Mouse (Mus musculus): ENCODE measurements at regions not wholly inside any gene's neighbourhood (a gene's known extent, or its start where the extent isn't known, plus 50 kb on each side); places are given as distances from the start of the nearest gene placed in this dataset.

GRCm38 (mm10) chr6:100517662-100518061, 153.3 kb downstream of the Shq1 start:
- no peak for DNase-seq

GRCm38 (mm10) chr6:100512676-100513075, 158.3 kb downstream of the Shq1 start:
- peak; percentile 53 to 58 for DNase-seq

GRCm38 (mm10) chr6:100510676-100511075, 160.3 kb downstream of the Shq1 start:
- DNase-seq: no peak

- no peak for DNase-seq
Observed at GRCm38 (mm10) chr6:100505506-100506247, 165.3 kb downstream of the Shq1 start.

GRCm38 (mm10) chr6:100502961-100503782, 167.8 kb downstream of the Shq1 start:
- peak in 1 of 2 experiments; percentile 26 for DNase-seq

- no peak for DNase-seq
Observed at GRCm38 (mm10) chr6:100502139-100502538, 168.8 kb downstream of the Shq1 start.

- peak; percentile 20 to 24 for DNase-seq
Observed at GRCm38 (mm10) chr6:100500741-100501140, 170.2 kb downstream of the Shq1 start.

- DNase-seq: no peak
Observed at GRCm38 (mm10) chr6:100500060-100500459, 170.9 kb downstream of the Shq1 start.

GRCm38 (mm10) chr6:100498861-100499271, 172.1 kb downstream of the Shq1 start:
- DNase-seq: no peak

- DNase-seq: no peak
Observed at GRCm38 (mm10) chr6:100498126-100498525, 172.8 kb downstream of the Shq1 start.

- DNase-seq: no peak
Observed at GRCm38 (mm10) chr6:100496135-100496534, 174.8 kb downstream of the Shq1 start.

- DNase-seq: peak; percentile 34 to 51
Observed at GRCm38 (mm10) chr6:100495131-100495530, 175.8 kb downstream of the Shq1 start.

GRCm38 (mm10) chr6:100493558-100493957, 177.4 kb downstream of the Shq1 start:
- DNase-seq: no peak

- no peak for DNase-seq
Observed at GRCm38 (mm10) chr6:100491811-100492210, 179.1 kb downstream of the Shq1 start.

- no peak for DNase-seq
Observed at GRCm38 (mm10) chr6:100490920-100491712, 179.8 kb downstream of the Shq1 start.

- DNase-seq: no peak
Observed at GRCm38 (mm10) chr6:100483836-100484235, 187.1 kb downstream of the Shq1 start.

- DNase-seq: peak; percentile 56 to 65
Observed at GRCm38 (mm10) chr6:100483084-100483810, 187.7 kb downstream of the Shq1 start.

GRCm38 (mm10) chr6:100482572-100482971, 188.4 kb downstream of the Shq1 start:
- no peak for DNase-seq

- no peak for DNase-seq
Observed at GRCm38 (mm10) chr6:100480525-100480924, 190.4 kb downstream of the Shq1 start.

GRCm38 (mm10) chr6:100479881-100480280, 191.1 kb downstream of the Shq1 start:
- peak; percentile 50 to 61 for DNase-seq

GRCm38 (mm10) chr6:100479455-100479854, 191.5 kb downstream of the Shq1 start:
- DNase-seq: no peak

Data from kidney, postnatal 4 days (tissue).